In the genomic region with DNA sequence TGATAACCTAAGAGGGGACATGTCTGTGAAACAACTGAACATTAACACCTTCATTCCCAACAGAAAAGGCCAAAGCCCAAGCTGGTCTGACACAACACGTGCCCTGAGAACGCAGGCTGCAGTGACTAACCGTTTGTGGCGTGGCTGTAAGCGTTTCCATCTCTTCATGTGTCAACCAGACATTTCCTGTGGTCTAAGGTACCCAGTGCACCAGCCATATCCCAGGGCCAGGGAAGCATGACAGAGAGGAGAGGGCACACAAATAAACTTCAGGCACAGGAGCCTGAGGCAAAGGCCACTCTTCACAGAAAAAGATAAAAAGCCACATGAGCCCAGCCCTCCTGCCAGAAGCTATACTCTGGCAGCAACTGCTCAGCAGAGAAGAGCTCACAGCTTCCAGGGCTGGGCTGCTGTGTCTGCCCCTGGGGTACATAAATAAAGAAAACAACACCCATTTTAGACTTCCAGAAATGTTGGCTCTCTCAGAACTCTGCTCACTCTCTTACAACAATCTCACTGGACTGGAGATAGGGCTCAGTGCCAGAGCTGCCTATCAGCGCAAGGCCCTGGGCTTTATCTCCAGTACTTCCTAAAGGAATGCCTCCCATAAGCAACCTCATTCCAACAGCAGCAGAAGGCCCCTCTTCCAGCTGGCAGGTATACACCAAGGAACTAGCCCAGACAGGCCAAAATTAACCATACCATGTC, we compare ENCODE assay signal across 12 mouse cellular contexts. TPM values are rescaled to one million over a fixed set of nuclear protein-coding genes. Genes with fewer than 3 reads are reported as not detected.
DNase-seq lines count a peak whose midpoint lies in the region; ATAC-seq and TF ChIP-seq lines count a peak whose summit lies in the region.
"Had no signal": no experiment of that assay in that cellular context is flagged by ENCODE, and none has a peak within 500 bp of the region (broad histone marks: within the 10 kb centered on the region; RNA-seq: fewer than 3 reads in every experiment).

No protein-coding gene starts in this region.

- H3K9ac ChIP-seq in intestine, embryonic 15.5 days = no peak overlapping the region
- H3K9ac ChIP-seq in intestine, postnatal 0 days (ENCODE audit: low read depth, low read length) = no peak overlapping the region
- no peak overlapping the region for H3K9ac ChIP-seq in hindbrain, postnatal 0 days (replicated peaks; ENCODE audit: low read length)
- H3K9ac ChIP-seq: embryonic facial prominence, embryonic 13.5 days; midbrain, embryonic 12.5 days had no signal

- DNase-seq in heart, postnatal 36 days = peak; percentile 24 to 51
- DNase-seq in lung, postnatal 25 days (ENCODE audit: low spot score) = peak; percentile 6
- no peak for DNase-seq in hindbrain, postnatal 0 days (ENCODE audit: low spot score)
- DNase-seq in left cerebral cortex, postnatal 14 days (ENCODE audit: low spot score in 2 of 2) = no peak
- no peak for DNase-seq in kidney, adult 9 months

- no peaks in the 10 kb centered on the region for H3K27me3 ChIP-seq in intestine, embryonic 15.5 days (replicated peaks)
- no peaks in the 10 kb centered on the region for H3K27me3 ChIP-seq in intestine, postnatal 0 days (replicated peaks; ENCODE audit: control insufficient read depth, insufficient read depth, low read length)
- H3K27me3 ChIP-seq in hindbrain, postnatal 0 days (ENCODE audit: insufficient read depth, low read length) = no peaks in the 10 kb centered on the region
- H3K27me3 ChIP-seq: embryonic facial prominence, embryonic 13.5 days; midbrain, embryonic 12.5 days had no signal

- H3K9me3 ChIP-seq in intestine, embryonic 15.5 days = no peaks in the 10 kb centered on the region
- H3K9me3 ChIP-seq in intestine, postnatal 0 days (ENCODE audit: control insufficient read depth) = no peaks in the 10 kb centered on the region
- H3K9me3 ChIP-seq in hindbrain, postnatal 0 days (ENCODE audit: low read length) = no peaks in the 10 kb centered on the region
- H3K9me3 ChIP-seq: embryonic facial prominence, embryonic 13.5 days; midbrain, embryonic 12.5 days had no signal

- TF ChIP-seq POLR2A in embryonic fibroblast, embryonic 13.5 days (IDR thresholded peaks at IDR 0.05; ENCODE audit: low read depth, low read length) = no peak

- 0 out of 2 replicates have a peak, but pooled peaks have one; percentile 41 for ATAC-seq in intestine, embryonic 15.5 days
- ATAC-seq in intestine, postnatal 0 days = no peak
- no peak for ATAC-seq in hindbrain, postnatal 0 days
- ATAC-seq: inflammation-experienced regulatory T-cells, adult 6 months had no signal

- intact Hi-C loops in heart, postnatal 36 days (cut with DNase I) = loop anchor here (5.0 kb wide), 1 partner anchor 93 kb away; a partner anchor contains a TSS
- intact Hi-C loops in left cerebral cortex, postnatal 14 days (cut with DNase I) = no loop called here

- H3K4me2 ChIP-seq in intestine, embryonic 15.5 days (replicated peaks) = no peak overlapping the region
- H3K4me2 ChIP-seq in intestine, postnatal 0 days (replicated peaks; ENCODE audit: low read depth) = no peak overlapping the region
- no peak overlapping the region for H3K4me2 ChIP-seq in hindbrain, postnatal 0 days (ENCODE audit: low read depth, low read length)
- H3K4me2 ChIP-seq: embryonic facial prominence, embryonic 13.5 days; midbrain, embryonic 12.5 days had no signal

- no peak for TF ChIP-seq CTCF in intestine, postnatal 0 days (IDR thresholded peaks at IDR 0.05; ENCODE audit: low read depth)
- no peak for TF ChIP-seq CTCF in embryonic fibroblast, embryonic 13.5 days (IDR thresholded peaks at IDR 0.05; ENCODE audit: borderline replicate concordance, insufficient read depth, low read length)
- TF ChIP-seq CTCF in hindbrain, postnatal 0 days (IDR thresholded peaks at IDR 0.05; ENCODE audit: low read depth) = no peak

- H3K4me3 ChIP-seq in intestine, embryonic 15.5 days (replicated peaks) = no peak overlapping the region
- H3K4me3 ChIP-seq in intestine, postnatal 0 days (ENCODE audit: low read depth, low read length) = no peak overlapping the region
- no peak overlapping the region for H3K4me3 ChIP-seq in embryonic fibroblast, embryonic 13.5 days (ENCODE audit: insufficient read depth, low read length)
- H3K4me3 ChIP-seq in hindbrain, postnatal 0 days (ENCODE audit: low read length) = no peak overlapping the region
- H3K4me3 ChIP-seq: embryonic facial prominence, embryonic 13.5 days; left cerebral cortex, adult 2 months; midbrain, embryonic 12.5 days had no signal

- H3K4me1 ChIP-seq in intestine, embryonic 15.5 days (replicated peaks) = no peaks in the 10 kb centered on the region
- no peaks in the 10 kb centered on the region for H3K4me1 ChIP-seq in intestine, postnatal 0 days (replicated peaks; ENCODE audit: control insufficient read depth, insufficient read depth, low read length)
- H3K4me1 ChIP-seq in embryonic fibroblast, embryonic 13.5 days (ENCODE audit: control insufficient read depth, insufficient read depth, low read length) = no peaks in the 10 kb centered on the region
- H3K4me1 ChIP-seq in hindbrain, postnatal 0 days (ENCODE audit: insufficient read depth, low read length) = no peaks in the 10 kb centered on the region
- H3K4me1 ChIP-seq: embryonic facial prominence, embryonic 13.5 days; midbrain, embryonic 12.5 days had no signal

- no peak overlapping the region for H3K27ac ChIP-seq in intestine, embryonic 15.5 days
- no peak overlapping the region for H3K27ac ChIP-seq in intestine, postnatal 0 days (ENCODE audit: low read depth, low read length)
- peak overlapping the region; percentile 41 for H3K27ac ChIP-seq in embryonic fibroblast, embryonic 13.5 days (ENCODE audit: insufficient read depth, low read length)
- no peak overlapping the region for H3K27ac ChIP-seq in hindbrain, postnatal 0 days
- H3K27ac ChIP-seq: embryonic facial prominence, embryonic 13.5 days; left cerebral cortex, adult 2 months; midbrain, embryonic 12.5 days had no signal

- 75% methylated on average over 6 of the region's 6 CpGs for WGBS in intestine, embryonic 15.5 days
- WGBS in intestine, postnatal 0 days = 84% methylated on average over 6 of the region's 6 CpGs
- 89% methylated on average over 6 of the region's 6 CpGs for WGBS in hindbrain, postnatal 0 days

- H3K36me3 ChIP-seq in intestine, embryonic 15.5 days = peaks cover 47% of the 10 kb centered on the region
- peaks cover 80% of the 10 kb centered on the region for H3K36me3 ChIP-seq in intestine, postnatal 0 days (ENCODE audit: control insufficient read depth, insufficient read depth)
- peaks cover 67% of the 10 kb centered on the region for H3K36me3 ChIP-seq in hindbrain, postnatal 0 days (ENCODE audit: insufficient read depth, low read length)

RNA-seq across cellular contexts. Expression of a gene that starts 18.4 kb away (rescaled TPM):
- polyA plus RNA-seq in intestine, embryonic 15.5 days (2015; fragmentation: Nextera tagmentation; extraction: Ambion mirVana) = 139 and 146 TPM in 2 replicates
- polyA plus RNA-seq in intestine, postnatal 0 days (2015; fragmentation: Nextera tagmentation; extraction: Ambion mirVana) = 123 and 146 TPM in 2 replicates
- 273 and 326 TPM in 2 replicates for polyA plus RNA-seq in embryonic fibroblast, embryonic 13.5 days (2011; ENCODE audit: insufficient read length, low read depth, missing spikeins)
- total RNA-seq in heart, postnatal 36 days (2021) = 10 to 100 TPM; 32.2 to 32.4 TPM
- 120 TPM in 2 replicates for total RNA-seq in hindbrain, postnatal 0 days (2014; rRNA removed)
- polyA plus RNA-seq in hindbrain, postnatal 0 days (2015; fragmentation: Nextera tagmentation; extraction: Ambion mirVana) = 154 and 157 TPM in 2 replicates
- total RNA-seq in left cerebral cortex, postnatal 14 days (2021) = 100 to 1,000 TPM; 123 to 129 TPM

Comparison
In these comparisons a context has a peak if more than half of its experiments do, and no peak if none do; other contexts are left out.
1. DNase-seq: peak in heart, postnatal 36 days (2 of 2) and lung, postnatal 25 days (single experiment); none in hindbrain, postnatal 0 days (single experiment), left cerebral cortex, postnatal 14 days (0 of 2) and kidney, adult 9 months (single experiment).